Mouse (Mus musculus): ENCODE data around the gene Olfr1393.
"Not testable (repeated sequence)": the region's sequence is repeated elsewhere in the genome, so short reads cannot be mapped to it uniquely, and the experiment has no call there.

Olfr1393 gene

GRCm38 (mm10) chr11:49308547-49308946 is 30.4 kb downstream of the Olfr1393 start:
- DNase-seq (ENCODE audit: low spot score), result not testable (repeated sequence)

- no peak for DNase-seq (ENCODE audit: low spot score)
Observed at GRCm38 (mm10) chr11:49322442-49322841, 44.3 kb downstream of the Olfr1393 start, which contains the start of gene Olfr1391. Gene Olfr1391, plus strand, starts transcription at chr11:49322742.

GRCm38 (mm10) chr11:49326726-49327125 is 48.6 kb downstream of the Olfr1393 start:
- no peak for DNase-seq (ENCODE audit: low spot score)

GRCm38 (mm10) chr11:49329686-49330085 is 51.6 kb downstream of the Olfr1393 start:
- no peak for DNase-seq (ENCODE audit: low spot score)
